Mouse (Mus musculus) c-Kit-negative CD71-positive TER-119-positive erythroid progenitor cells, embryonic 14.5 days (primary cell): ENCODE data around the gene Parva.

Experiments
- DNase-seq: peaks from one replicate; pipeline ENCODE4 v3.0.0-alpha.2; 2013; ENCODE audit warnings: low read depth, low spot score

The Parva gene

DNA sequence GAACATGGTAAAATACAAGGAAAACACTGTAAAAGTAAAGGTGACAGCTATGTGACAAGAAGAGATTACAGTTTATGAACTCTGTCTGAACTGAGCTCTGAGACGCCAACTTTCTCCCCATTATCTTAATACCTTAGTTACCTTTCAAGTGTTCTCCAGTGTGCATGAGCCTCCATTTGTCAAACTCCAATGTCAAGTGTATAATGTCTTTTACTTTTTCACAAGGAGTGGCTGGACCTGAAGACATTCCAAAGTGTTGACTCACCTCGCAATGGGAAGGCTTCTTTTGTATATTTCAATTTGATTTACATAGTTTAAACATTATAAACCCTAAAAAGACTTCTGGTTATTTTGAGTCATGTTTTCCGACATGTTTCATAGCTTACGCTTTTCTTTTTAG, 3.9 kb upstream of the Parva start:
- DNase-seq = no peak

DNA sequence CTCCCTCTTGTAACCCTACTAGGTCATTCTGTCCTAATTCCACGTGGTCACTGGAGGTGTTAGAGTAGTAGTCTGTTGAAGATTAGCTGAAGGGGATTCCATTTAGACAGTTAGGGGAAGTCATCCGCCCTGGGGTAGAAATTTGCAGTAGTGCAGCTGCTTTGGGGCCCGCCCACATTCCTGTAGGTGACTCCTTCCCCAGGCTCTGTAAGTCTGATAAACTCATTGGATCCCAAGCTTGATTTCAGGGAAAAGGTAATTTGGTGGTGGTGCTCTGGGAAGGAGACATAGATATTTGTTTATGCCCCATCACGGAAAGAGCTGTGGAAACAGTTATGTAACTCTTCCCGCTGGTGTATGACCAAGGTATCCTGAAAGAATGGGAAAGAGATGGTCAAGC, 494 bp upstream of the Parva start:
- no peak for DNase-seq

DNA sequence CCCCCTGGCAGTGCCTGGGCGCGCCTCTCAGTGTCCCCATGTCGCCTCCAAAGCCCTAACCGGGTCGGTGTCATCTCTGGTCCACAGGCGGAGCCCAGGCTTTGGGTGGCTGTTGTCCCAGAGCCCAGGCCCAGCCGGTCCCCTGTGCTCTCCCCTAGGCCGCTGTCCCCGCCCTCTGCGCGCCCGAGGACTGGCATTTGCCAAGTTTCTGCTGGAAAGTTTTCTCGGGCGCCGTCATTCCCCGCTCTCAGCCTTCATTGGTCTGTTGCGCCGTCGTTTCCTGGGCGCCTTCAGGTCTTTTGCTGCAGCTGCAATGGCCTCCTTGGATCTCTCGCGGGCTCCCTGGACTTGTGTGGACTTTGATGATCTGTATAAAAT, 842 bp downstream of the Parva start:
- no peak for DNase-seq

DNA sequence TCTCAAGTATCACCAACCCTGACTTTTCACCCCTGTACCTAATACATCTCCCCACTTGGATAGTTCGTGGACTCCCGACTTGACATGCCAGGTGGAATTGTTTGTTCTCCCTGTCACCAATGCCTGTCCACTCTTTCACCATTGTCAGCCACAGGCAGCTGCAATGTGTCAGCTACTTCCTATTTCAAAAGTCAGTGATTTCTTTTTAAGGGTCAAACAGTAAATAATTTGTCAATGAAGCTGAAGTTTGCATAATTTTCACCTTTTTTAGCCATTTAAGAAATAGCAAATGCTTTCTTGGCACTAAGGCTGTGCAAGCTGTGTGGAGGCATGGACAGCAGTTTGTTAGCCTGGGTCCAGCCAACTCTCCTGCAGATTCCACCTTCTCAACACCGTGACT, 12.5 kb downstream of the Parva start:
- DNase-seq = no peak

DNA sequence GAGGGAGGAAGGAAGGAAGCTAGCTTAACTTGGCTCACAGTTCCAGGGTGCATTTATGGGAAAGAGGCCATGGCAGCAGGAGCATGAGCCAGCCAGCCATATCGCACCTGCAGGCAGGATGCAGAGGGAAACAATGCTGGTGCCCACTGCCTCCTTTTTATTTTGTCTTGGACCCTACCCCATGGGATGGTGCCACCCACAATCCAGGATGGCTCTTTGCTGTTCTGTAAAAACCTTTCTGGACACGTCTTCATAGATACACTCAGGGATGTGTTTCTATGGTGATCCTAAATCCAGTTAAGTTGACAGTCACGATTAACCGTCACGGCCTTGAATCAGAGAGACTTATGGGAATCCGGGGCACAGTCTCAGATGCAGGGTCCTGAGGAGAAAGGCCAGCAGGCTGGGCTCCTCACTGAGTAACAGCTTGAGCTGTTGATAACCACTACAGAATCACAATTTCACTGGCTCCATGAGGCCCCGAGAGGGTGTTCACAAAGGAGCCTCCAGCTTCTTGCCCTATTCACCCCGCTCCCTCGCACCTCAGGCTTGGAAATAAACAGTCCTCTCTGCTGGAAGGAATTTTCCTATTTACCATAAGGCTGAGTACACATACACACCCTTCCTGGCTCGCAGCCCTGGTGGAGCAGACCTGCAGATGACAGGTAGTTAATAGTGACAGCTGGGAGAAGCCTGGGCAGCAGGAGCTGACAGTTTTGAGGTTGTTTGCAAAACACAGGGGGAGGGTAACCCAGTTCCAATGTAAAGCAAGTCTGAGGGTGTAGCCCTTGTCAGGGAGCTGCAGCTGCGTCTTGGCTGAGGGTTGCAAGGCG, 17.1 kb downstream of the Parva start:
- DNase-seq = no peak

DNA sequence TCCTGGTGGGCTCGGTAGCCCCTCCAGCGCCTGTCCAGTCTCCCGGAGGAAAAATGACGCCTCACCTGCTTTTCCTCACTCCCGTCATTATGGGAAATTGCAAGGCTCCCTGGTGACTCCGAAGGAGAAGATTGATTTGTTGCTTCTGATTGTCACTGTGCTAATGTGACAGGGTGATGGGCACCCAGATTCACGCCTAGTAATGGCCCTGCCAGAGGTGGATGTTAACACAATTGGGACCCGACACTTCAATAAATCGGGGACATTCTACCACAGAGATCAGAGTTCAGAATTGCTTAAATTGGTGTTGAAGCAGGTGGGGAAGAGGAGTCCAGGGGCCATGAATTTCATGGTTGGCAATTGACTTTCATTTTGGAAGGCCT, 17.7 kb downstream of the Parva start:
- DNase-seq = no peak

DNA sequence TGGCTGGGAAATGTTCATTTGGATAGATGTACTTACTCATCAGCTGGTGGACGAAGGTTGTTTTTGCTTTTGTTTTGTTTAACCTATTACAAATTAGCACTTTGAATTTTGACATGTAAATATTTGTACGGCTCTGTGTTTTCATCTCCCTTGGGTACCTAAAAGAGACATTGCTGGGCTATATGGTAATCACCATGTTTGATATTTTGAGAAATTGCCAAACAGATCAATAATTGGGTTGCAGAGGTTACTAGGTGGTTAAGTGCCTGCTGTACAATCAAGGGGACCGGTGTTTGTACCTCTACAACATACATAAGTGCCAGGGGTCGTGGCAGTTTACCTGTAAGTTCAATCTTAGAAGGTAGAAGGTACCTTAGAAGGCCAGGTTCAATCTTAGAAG, 19.2 kb downstream of the Parva start:
- DNase-seq = no peak

DNA sequence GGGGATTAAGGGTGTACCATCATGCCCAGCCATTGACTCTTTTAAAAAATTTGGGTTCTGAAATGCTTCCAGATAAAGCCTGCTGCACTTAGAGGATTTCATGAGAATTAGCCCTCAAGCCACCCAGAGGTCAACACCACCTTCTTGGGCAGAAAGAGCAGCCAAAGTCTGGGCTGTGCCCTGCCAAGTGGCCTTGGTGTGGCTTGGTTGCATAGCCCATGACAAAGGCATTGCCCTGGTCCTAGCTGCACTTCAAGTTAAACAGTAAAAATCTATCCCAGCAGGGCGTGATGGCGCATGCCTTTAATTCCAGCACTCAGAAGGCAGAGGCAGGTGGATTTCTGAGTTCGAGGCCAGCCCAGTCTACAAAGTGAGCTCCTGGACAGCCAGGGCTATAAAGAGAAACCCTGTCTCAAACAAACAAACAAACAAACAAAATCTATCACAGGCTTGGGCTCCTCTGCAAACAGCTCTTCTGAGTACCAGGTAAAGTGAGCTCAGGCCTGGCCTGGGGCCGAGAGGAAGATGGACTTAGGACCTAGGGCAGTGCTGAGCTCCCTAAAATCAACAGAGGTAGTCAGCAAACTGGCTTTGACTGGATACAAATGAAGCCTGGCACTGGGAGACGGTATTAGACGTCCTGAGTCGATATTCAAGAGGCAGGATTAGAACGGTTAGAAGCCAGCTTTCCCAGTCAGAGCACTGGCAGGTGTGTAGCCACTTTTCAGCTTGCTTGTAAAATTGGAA, 22.8 kb downstream of the Parva start:
- DNase-seq = no peak

DNA sequence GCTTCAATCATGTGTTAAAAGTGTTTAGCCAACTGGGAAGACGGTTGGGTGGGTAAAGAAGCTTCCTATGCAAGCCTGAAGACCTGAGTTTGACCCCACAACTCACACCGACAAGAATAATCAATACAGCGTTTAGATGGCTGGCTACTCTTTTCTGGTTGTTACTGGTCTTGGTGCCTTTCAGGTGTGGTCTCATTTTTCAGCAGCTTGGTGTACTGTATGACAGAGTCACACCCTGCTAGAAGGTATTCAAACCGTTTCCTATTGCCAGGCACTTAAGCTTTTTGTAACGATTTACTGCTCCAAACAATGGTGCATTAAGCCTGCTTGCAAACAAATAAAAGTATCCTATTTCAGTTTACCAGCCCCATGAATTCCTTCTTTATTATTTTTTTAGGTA, 25.2 kb downstream of the Parva start:
- DNase-seq = no peak

DNA sequence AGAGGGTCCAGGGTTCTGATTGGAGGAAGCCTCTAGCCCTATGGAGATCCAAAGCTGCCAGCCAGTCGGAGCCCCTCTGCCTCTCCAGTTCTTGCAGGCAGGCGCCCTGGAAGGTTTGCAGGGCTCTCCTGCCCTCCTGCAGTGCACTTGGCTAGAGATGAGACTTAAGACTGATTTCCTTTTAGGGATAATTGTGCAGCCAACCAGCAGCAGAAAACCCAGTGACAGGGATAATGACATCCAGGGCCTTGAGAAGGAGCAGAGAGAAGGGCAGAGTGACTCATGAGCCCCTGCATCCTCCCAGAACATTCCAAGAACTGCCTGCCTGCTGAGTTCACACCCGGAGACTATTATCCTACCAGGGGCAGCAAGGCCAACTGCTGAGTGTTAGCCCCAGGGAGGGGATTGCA, 26.5 kb downstream of the Parva start:
- DNase-seq = no peak

DNA sequence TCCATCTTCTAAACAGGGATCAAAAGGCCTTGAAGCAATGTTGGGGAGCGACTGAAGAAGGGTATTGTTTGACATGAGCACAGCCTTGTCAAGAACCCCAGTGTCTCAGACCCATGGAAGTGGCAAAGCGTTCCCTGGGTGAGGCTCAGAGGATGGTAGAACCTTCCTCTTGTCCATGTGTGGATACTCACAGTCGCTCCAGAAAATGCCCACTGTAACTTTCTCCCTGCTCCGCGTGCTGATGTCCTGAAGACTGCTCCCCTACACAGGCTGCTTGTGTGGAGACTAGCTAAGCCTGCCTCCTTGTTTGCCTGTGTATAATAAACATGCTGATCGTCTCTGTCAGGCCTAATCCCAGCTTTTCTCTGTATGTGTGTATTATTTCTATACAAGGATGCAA, 27.1 kb downstream of the Parva start:
- DNase-seq = no peak

DNA sequence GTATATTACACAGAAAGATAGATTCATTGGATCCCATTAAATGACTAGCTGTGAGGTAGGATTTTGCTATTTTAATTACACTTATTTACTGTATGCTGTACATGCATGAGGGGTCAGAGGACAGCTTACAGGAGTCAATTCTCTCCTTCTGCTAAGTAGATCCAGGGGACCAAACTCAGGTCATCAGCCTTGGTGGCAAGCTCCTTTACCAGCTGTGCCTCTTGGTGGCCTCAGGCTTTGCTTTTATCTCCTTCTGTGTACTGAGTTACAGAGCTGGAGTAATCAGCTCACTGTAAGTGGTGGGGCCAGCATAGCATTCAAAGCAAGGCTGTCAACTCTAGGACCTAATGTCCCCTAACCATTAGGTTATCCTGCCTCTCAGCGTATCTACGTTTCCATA, 27.6 kb downstream of the Parva start:
- DNase-seq = no peak

DNA sequence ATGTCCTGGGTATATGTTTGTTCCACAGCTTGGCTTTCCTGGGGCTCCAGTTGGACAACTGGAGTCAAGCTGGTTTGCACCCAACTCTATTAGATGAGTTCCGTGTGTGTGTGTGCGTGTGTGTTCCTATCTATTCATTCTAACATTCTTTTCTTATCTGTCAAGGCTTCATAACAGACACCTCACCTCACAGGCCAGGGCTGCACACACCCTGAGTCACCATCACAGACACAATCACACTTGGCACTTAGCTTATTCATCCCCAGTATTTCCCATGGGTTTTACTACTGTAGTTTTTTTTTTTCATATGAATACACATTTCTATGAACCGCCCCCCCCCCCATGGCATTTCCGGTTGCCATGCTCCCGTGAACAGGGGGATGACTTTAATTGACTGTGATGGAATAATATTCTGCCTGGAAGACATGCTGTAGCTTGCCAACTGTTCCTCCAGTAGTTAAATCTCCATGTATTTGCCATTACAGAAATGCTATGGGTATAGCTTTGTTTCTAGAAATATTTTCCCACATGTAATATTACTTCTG, 28.3 kb downstream of the Parva start:
- no peak for DNase-seq

DNA sequence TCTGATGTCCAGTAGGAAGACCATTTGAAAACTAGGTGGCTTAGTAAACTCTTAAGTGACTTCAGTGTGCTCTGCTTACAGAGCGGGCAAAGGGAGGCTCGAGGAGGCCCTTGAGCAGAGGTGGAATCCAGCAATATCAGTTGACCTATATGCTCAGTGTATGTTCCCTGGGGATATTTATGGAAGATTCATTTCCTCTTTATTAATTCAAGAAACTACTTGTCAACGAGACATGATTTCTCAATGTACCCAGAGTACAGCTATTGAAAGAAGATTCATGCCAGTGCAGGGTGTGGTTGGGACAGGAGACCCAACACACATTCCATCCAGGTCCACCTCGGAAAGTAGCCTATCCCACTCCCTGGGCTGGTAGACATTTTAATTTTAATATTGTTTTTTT, 30.1 kb downstream of the Parva start:
- no peak for DNase-seq

DNA sequence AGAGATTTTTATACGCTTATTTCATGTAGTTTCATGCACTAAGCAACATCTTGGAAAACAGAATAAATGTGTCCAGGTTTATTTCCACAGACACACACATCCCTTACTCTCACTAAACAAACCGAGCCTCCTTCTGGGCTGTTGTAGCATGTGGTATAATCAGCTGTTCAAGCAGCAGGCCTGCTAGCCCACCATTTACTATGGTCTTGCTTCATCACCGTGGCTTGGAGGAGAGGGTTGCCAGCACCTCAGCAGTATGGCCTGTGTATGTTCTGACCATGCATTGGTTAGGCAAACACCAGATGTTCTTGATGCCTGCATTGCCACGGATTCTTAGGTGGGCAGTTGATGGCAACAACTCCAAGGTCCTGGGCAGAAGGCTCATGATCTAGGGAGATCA, 30.6 kb downstream of the Parva start:
- no peak for DNase-seq

DNA sequence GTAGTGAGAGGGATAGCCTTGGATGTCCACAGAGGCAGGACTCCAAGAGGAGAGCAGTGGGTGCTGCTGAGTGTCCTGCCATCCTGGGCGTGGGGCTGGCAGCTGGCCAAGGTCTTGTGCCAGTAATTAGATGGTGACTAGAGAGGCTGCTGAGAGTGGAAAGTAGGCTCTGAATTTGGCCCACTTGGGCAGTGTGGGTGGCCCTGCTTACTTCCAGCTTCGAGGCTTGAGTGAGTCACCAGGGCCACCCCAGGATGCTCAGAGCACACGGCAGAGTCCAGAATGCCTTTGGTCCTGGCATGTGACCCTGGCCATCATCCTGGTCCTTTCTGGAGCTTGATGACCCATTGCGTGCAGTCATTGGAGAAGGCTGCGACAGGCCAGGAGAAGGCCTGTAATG, 31.1 kb downstream of the Parva start:
- DNase-seq = no peak

DNA sequence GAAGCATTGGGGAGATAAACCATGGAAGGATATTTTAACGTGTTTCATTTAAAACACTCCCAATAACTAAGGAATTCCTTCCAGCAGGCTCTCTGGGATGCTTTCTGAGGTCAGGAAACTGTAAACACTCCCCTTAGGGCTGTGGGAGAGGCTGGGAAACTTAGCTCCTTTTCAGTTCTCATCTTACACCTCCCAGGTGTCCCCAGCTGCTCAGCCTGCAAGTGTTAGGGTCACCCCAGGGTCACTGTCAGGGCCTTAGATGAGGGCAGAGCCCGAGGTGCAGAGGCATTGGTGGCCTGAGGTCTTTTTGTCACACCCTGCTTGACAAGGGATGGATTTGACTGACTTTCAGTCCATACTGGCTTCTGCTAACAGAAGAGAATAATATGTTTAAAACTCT, 35.8 kb downstream of the Parva start:
- DNase-seq = no peak

DNA sequence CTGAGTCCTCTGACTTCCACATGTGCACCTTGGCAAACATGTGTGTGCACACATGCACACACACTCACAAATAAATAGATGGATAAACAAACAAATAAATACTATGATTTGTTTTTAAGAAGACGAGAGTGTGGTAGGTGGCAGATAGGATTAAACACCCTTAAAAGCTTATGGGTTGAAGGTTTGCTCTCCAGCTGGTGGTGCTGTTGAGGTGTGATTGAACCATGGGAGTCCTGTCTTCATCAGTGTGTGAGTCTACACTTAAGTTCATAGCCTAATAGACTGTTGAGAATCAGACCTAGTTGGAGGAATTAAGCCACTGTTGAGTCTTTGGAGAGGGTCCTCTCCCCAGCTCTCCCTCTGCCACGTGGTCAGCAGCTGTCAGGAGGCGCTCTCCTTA, 38.6 kb downstream of the Parva start:
- no peak for DNase-seq

DNA sequence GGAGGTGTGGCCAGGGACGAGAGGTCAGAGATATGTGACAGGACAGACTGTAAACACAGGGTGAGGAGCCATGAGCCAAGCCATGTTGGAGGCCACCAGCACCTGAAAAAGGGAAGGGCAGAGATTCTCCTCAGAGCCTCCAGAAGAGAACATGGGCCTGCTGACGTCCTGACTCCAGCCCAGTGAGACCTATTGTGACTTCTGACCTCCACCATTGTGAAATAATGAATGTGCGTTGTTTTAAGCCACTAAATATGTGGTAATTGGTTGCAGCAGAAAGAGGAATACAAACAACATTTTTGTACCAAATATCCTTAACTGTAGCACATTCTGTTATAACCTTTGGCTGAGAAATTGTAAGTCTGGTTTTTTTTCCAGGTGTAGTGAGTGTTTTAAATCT, 39.5 kb downstream of the Parva start:
- no peak for DNase-seq

DNA sequence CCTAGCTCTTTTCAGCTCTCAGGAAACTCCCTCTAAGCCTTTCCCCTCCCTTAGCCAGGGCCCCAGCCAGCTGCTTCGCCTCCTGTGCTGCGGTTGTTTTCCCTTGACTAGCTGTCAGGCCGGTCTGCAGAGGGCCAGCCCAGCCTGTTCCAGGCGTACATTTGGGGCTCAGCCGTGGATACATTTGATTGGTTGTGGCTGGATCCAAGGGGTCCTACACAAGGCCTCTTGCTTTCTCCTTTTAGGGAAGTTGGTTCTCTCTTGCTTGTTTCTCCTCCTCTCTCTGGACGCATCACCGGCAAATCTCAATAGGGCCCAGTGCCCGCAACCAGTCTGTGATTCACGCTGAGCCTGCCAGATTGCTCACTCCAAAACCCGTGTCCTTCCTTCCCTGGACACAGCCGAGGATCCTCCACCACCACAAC, 40.4 kb downstream of the Parva start:
- DNase-seq = no peak

DNA sequence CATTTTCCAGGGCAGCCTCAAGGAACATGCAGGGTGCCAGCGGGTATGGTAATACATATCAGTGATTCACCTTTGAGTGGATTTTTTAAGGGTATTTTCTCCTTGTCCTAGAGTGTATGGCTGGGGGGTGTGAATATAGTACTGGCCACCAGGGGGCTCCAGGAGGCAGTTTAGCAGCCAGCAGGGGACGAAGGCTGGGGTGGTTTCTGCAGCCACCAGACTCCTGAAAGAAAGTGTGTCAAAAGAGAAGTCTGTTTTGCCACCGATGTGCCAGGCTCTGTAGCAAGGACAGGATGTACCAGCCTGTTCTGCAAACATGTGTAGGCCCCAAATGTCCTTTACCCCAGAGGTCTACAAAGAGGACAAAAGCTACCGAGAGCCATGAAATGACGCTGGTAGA, 42.5 kb downstream of the Parva start:
- DNase-seq = no peak

DNA sequence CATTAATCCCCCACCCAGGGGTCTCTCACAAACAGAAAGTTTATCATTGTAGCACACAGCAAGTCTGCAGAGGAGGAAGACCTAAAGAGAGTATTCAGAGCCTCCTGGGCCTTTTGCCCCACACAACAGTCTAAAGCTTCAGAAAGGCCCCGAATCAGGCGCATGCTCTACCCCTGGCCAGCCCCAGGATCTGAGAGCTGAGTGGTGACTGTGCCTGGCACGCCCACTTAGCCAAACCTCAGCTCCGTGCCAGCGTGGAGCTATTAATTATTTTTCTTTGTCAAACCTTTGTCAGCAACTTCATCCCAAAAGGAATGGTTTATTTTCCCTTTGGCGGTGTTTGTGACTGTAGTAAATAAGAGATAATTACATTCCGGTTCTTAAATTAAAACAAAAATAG, 44.0 kb downstream of the Parva start:
- DNase-seq = no peak
